12 mouse cellular contexts compared by ENCODE assay signal in the genomic region with DNA sequence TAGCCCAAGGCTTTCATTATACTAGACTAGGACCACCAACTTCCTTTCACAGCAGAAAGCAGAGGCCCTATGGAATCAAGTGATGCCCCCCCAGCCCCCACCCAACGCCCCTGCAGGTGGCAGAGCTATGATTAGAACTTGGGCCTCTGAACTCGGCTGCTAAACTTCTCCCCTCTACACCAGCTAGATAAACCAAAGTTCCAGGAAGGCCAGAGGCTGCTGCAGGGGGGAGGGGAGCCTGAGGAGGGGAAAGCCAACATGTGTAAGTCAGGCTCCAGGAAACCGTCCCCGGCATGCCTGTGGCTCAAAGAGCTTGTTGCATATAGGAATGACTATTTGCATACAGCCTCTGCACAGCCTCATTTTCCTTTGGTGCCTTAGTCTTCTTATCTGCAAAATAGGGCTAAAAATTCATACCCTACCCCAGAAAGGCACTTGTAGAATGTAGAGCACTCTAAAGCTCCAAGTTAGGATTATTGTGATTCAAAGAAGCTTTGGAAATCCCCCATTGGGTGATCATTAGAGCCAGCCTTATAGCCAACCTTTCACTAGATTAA. TPM values are rescaled to one million over a fixed set of nuclear protein-coding genes. Genes with fewer than 3 reads are reported as not detected.
DNase-seq lines count a peak whose midpoint lies in the region; ATAC-seq and TF ChIP-seq lines count a peak whose summit lies in the region.
"Had no signal": no experiment of that assay in that cellular context is flagged by ENCODE, and none has a peak within 500 bp of the region (broad histone marks: within the 10 kb centered on the region; RNA-seq: fewer than 3 reads in every experiment).

No protein-coding gene starts in this region.

- H3K9ac ChIP-seq in heart, embryonic 15.5 days = no peak overlapping the region
- H3K9ac ChIP-seq in ES-E14 (ENCODE audit: insufficient read depth, low read depth, low read length, poor library complexity, severe bottlenecking) = no peak overlapping the region
- H3K9ac ChIP-seq in liver, embryonic 16.5 days (ENCODE audit: low read depth, low read length) = peak overlapping the region; percentile 25
- H3K9ac ChIP-seq: intestine, embryonic 15.5 days; limb, embryonic 12.5 days had no signal

- no peaks in the 10 kb centered on the region for H3K27me3 ChIP-seq in heart, embryonic 15.5 days
- no peaks in the 10 kb centered on the region for H3K27me3 ChIP-seq in liver, embryonic 16.5 days (ENCODE audit: control insufficient read depth, insufficient read depth, low read depth, low read length)

- peaks cover 23% of the 10 kb centered on the region for H3K4me1 ChIP-seq in heart, embryonic 15.5 days (replicated peaks)
- H3K4me1 ChIP-seq in ES-E14 (ENCODE audit: control insufficient read depth in 2 of 2, insufficient read depth in 2 of 2, low read length in 2 of 2, poor library complexity in 1 of 2) = peaks cover 0 to 3% of the 10 kb centered on the region in 2 experiments; a peak in 1 of 4 replicates
- peaks cover 51% of the 10 kb centered on the region for H3K4me1 ChIP-seq in liver, embryonic 16.5 days (ENCODE audit: control insufficient read depth, low read depth, low read length)

- intact Hi-C loops in heart, postnatal 36 days (cut with DNase I) = no loop called here

- ATAC-seq in heart, embryonic 15.5 days (replicated peaks; ENCODE audit: insufficient number of reproducible peaks, insufficient read depth, low FRiP score, low read depth) = no peak
- peak; percentile 44 for ATAC-seq in liver, embryonic 16.5 days (ENCODE audit: low read depth)
- ATAC-seq: intestine, embryonic 15.5 days; midbrain, embryonic 16.5 days had no signal

- in situ Hi-C loops in ES-E14 (cut with MboI; ENCODE audit: low sequenced_read_pairs in 2 of 2, unreplicated experiment in 2 of 2) = no loop called here

- WGBS in heart, embryonic 15.5 days = 23% methylated on average over 4 of the region's 4 CpGs
- WGBS in liver, embryonic 16.5 days (ENCODE audit: insufficient replicate concordance) = 15% methylated on average over 4 of the region's 4 CpGs

- no peaks in the 10 kb centered on the region for H3K36me3 ChIP-seq in heart, embryonic 15.5 days
- no peaks in the 10 kb centered on the region for H3K36me3 ChIP-seq in ES-E14 (ENCODE audit: control insufficient read depth, insufficient read depth, low read length, poor library complexity, severe bottlenecking)
- no peaks in the 10 kb centered on the region for H3K36me3 ChIP-seq in liver, embryonic 16.5 days (ENCODE audit: control insufficient read depth, insufficient read depth)
- H3K36me3 ChIP-seq: embryonic facial prominence, embryonic 10.5 days; intestine, embryonic 15.5 days; limb, embryonic 12.5 days had no signal

- no peak for DNase-seq in heart, postnatal 36 days
- DNase-seq in ES-E14 (ENCODE audit: low read depth, low spot score) = peak; percentile 16
- DNase-seq in c-Kit-positive CD71-positive TER-119-positive erythroid progenitor cells, embryonic 14.5 days (ENCODE audit: low spot score) = peak; percentile 91
- DNase-seq in adrenal gland, postnatal 10 days = no peak
- DNase-seq in lung, postnatal 25 days (ENCODE audit: low spot score) = no peak
- DNase-seq: heart, postnatal 4 days had no signal

- H3K9me3 ChIP-seq in heart, embryonic 15.5 days (replicated peaks) = no peaks in the 10 kb centered on the region
- no peaks in the 10 kb centered on the region for H3K9me3 ChIP-seq in ES-E14 (ENCODE audit: control insufficient read depth, insufficient read depth, low read depth, low read length)
- H3K9me3 ChIP-seq in liver, embryonic 16.5 days (replicated peaks; ENCODE audit: control insufficient read depth, low read length) = no peaks in the 10 kb centered on the region
- H3K9me3 ChIP-seq: embryonic facial prominence, embryonic 10.5 days; intestine, embryonic 15.5 days; limb, embryonic 12.5 days had no signal

- 0 out of 2 replicates have a peak overlapping the region, but pooled peaks have one; percentile 12 for H3K4me2 ChIP-seq in heart, embryonic 15.5 days
- peak overlapping the region; percentile 44 for H3K4me2 ChIP-seq in liver, embryonic 16.5 days (ENCODE audit: low read depth, low read length)
- H3K4me2 ChIP-seq: intestine, embryonic 15.5 days; limb, embryonic 12.5 days had no signal

- no peak overlapping the region for H3K4me3 ChIP-seq in heart, embryonic 15.5 days
- no peak overlapping the region for H3K4me3 ChIP-seq in ES-E14 (ENCODE audit: insufficient read depth in 1 of 2, low read depth in 1 of 2, low read length in 2 of 2, poor library complexity in 1 of 2, severe bottlenecking in 1 of 2)
- H3K4me3 ChIP-seq in liver, embryonic 16.5 days (ENCODE audit: low read depth, low read length) = peak overlapping the region; percentile 18; the same call in 1 of the 2 replicates
- H3K4me3 ChIP-seq: embryonic facial prominence, embryonic 10.5 days; intestine, embryonic 15.5 days; limb, embryonic 12.5 days had no signal

- peak overlapping the region; percentile 40 for H3K27ac ChIP-seq in heart, embryonic 15.5 days
- H3K27ac ChIP-seq in ES-E14 (ENCODE audit: insufficient read depth, low read depth, low read length, poor library complexity, severe bottlenecking) = no peak overlapping the region; the same call in 1 of the 2 replicates
- peak overlapping the region; percentile 81 for H3K27ac ChIP-seq in liver, embryonic 16.5 days (ENCODE audit: low read length)
- H3K27ac ChIP-seq: embryonic facial prominence, embryonic 10.5 days; intestine, embryonic 15.5 days; limb, embryonic 12.5 days had no signal

TF ChIP-seq in ES-E14, 5 proteins besides CTCF, POLR2A, EP300 and RAD21:
- TF ChIP-seq CHD2 (IDR thresholded peaks at IDR 0.05; ENCODE audit: low read depth, low read length) (no peak), MAFK (IDR thresholded peaks at IDR 0.05; ENCODE audit: insufficient read depth, low read depth, low read length) (no peak), ZC3H11A (IDR thresholded peaks at IDR 0.05; ENCODE audit: borderline replicate concordance, low read depth, low read length) (no peak), ZNF384 (IDR thresholded peaks at IDR 0.05; ENCODE audit: low read depth, low read length) (no peak), HCFC1 (IDR thresholded peaks at IDR 0.05; ENCODE audit: borderline replicate concordance, insufficient read depth, low read length) (no peak)

RNA-seq across cellular contexts. Expression of a gene that starts 1.1 kb away (rescaled TPM):
- 21.5 and 26.4 TPM in 2 replicates for polyA plus RNA-seq in heart, embryonic 15.5 days (2015; fragmentation: Nextera tagmentation; extraction: Ambion mirVana)
- total RNA-seq in heart, postnatal 36 days (2021) = 10 to 100 TPM; 26.9 to 36.2 TPM
- 2.7 and 3.7 TPM in 2 replicates for total RNA-seq in ES-E14 (2012; rRNA removed)
- 44.1 and 44.3 TPM in 2 replicates for polyA plus RNA-seq in liver, embryonic 16.5 days (2015; fragmentation: Nextera tagmentation; extraction: Ambion mirVana)
- total RNA-seq in adrenal gland, postnatal 10 days (2021) = 1 to 10 TPM; 3.2 to 7.4 TPM

Comparison
In these comparisons a context has a peak if more than half of its experiments do, and no peak if none do; other contexts are left out.
1. DNase-seq: peak in ES-E14 (single experiment) and c-Kit-positive CD71-positive TER-119-positive erythroid progenitor cells, embryonic 14.5 days (single experiment); none in heart, postnatal 36 days (0 of 2), adrenal gland, postnatal 10 days (single experiment) and lung, postnatal 25 days (single experiment).